Mouse (Mus musculus) MEL (cell line): ENCODE data around the gene Cdh23.

ENCODE experiments used
- CHD2 ChIP-seq: IDR thresholded peaks from 2 replicates; pipeline ENCODE4 v1.6.1; 2011; ENCODE audit warnings: low read length, improper control_type of control experiment
- CTCF ChIP-seq, 3 experiments: IDR thresholded peaks in 2 of 3; conservative IDR thresholded peaks in 1 of 3; 2 replicates each; pipeline ENCODE4 v1.5.1; 2011 to 2012; ENCODE audit warnings: low read length in 3 of 3, low read depth in 2 of 3, mild to moderate bottlenecking in 2 of 3, improper control_type of control experiment in 1 of 3, inconsistent platforms in 1 of 3, mixed read lengths in 1 of 3, moderate library complexity in 1 of 3; ENCODE audit not compliant: control insufficient read depth in 1 of 3, insufficient read depth in 1 of 3, poor library complexity in 1 of 3, severe bottlenecking in 1 of 3
- GABPA ChIP-seq: IDR thresholded peaks from 2 replicates; pipeline ENCODE4 v1.6.1; 2012; ENCODE audit warnings: low read depth, mild to moderate bottlenecking, inconsistent platforms, low read length, improper control_type of control experiment, moderate library complexity
- GATA1 ChIP-seq: IDR thresholded peaks from 2 replicates; pipeline ENCODE4 v1.6.1; 2011; ENCODE audit warnings: low read depth, low read length, improper control_type of control experiment
- MEF2A ChIP-seq: IDR thresholded peaks from 2 replicates; pipeline ENCODE4 v1.6.1; 2014; ENCODE audit warnings: low read depth, mild to moderate bottlenecking, inconsistent platforms, low read length, improper control_type of control experiment; ENCODE audit not compliant: poor library complexity, insufficient replicate concordance, severe bottlenecking; ENCODE audit errors: extremely low read depth
- MYB ChIP-seq: IDR thresholded peaks from 2 replicates; pipeline ENCODE4 v1.6.1; 2011; ENCODE audit warnings: mild to moderate bottlenecking, low read depth, low read length, improper control_type of control experiment
- POLR2A ChIP-seq, 2 experiments: IDR thresholded peaks; 2 replicates each; pipeline ENCODE4 v1.6.1; 2011 to 2012; ENCODE audit warnings: low read length in 2 of 2, mild to moderate bottlenecking in 2 of 2, control low read depth in 1 of 2, improper control_type of control experiment in 1 of 2, low read depth in 1 of 2, moderate library complexity in 1 of 2; ENCODE audit not compliant: control insufficient read depth in 1 of 2, insufficient read depth in 1 of 2, poor library complexity in 1 of 2
- POLR2AphosphoS2 ChIP-seq: IDR thresholded peaks from 2 replicates; pipeline ENCODE4 v1.6.1; 2011; ENCODE audit warnings: low read length, improper control_type of control experiment
- RAD21 ChIP-seq: IDR thresholded peaks from 2 replicates; pipeline ENCODE4 v1.6.1; 2011; ENCODE audit warnings: mild to moderate bottlenecking, low read depth, low read length, improper control_type of control experiment
- TAL1 ChIP-seq: IDR thresholded peaks from 2 replicates; pipeline ENCODE4 v1.6.1; 2012; ENCODE audit warnings: mild to moderate bottlenecking, inconsistent platforms, low read length, moderate library complexity, mixed read lengths
- ZC3H11A ChIP-seq: IDR thresholded peaks from 2 replicates; pipeline ENCODE4 v1.6.1; 2012; ENCODE audit warnings: low read depth, mild to moderate bottlenecking, inconsistent platforms, low read length, improper control_type of control experiment
- ZKSCAN1 ChIP-seq: IDR thresholded peaks from 2 replicates; pipeline ENCODE4 v1.6.1; 2012; ENCODE audit warnings: low read depth, mild to moderate bottlenecking, inconsistent platforms, low read length, improper control_type of control experiment, moderate library complexity
- ZNF384 ChIP-seq: IDR thresholded peaks from 2 replicates; pipeline ENCODE4 v1.6.1; 2012; ENCODE audit warnings: low read depth, mild to moderate bottlenecking, inconsistent platforms, low read length, improper control_type of control experiment

DNA sequence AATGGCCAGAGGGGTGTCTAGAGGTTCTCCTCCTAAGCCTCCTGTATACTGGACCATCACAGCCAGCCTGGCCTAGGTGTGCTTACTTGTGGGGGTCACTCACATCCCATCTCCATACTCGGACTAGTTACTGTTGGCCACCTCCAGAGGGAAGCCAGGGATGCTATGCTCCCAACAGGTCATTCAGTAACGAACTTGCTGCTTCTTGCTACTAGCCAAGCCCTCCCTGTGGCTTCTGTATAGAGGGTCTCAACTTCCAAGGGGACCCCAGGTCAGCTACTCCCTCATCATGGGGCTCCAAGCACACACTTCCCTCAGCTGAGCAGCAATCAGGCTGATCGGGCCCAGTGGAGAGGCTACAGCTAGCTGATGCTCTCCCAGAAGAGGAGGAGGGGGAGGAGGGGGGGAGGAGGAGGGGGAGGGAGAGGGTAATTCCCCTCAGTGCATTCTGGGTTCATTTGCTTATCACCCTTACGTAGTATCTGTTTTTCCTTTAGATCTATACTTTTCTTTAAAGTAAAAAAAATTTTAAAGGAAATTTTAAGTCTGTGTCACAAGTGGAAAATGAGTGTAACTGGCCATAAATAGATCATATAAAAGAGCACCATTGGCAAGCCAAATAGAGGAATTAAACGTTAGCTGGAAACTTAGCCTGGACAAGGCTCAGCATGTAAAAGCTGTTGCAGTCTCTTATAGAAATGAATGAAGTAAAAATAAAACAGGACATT, 346.0 kb downstream of the Cdh23 start:
- TF ChIP-seq CTCF (IDR thresholded peaks at IDR 0.05 in 2 of 3, conservative IDR thresholded peaks at IDR 0.05 in 1 of 3; ENCODE audit: control insufficient read depth in 1 of 3, insufficient read depth in 1 of 3, low read depth in 2 of 3, low read length in 3 of 3, poor library complexity in 1 of 3, severe bottlenecking in 1 of 3) (no peak), CHD2 (no peak), ZNF384 (no peak), TAL1 (no peak), ZC3H11A (no peak), GATA1 (0 out of 2 replicates have a peak, but pooled peaks have one; percentile 12), POLR2A (IDR thresholded peaks at IDR 0.05; ENCODE audit: control insufficient read depth in 1 of 2, insufficient read depth in 1 of 2, low read depth in 1 of 2, low read length in 2 of 2, poor library complexity in 1 of 2) (no peak), RAD21 (no peak), GABPA (no peak), ZKSCAN1 (no peak), MYB (no peak), MEF2A (no peak), POLR2AphosphoS2 (no peak)
